Mouse (Mus musculus) liver, postnatal 0 days (tissue): ENCODE results near the gene Ttc28.

ENCODE experiments used
- CTCF ChIP-seq: sonication (generic); IDR thresholded peaks from 2 replicates; pipeline ENCODE4 v1.5.1; 2016; ENCODE audit warnings: antibody characterized with exemption, low read depth
- EP300 ChIP-seq: IDR thresholded peaks from 2 replicates; pipeline ENCODE4 v1.6.1; 2016; ENCODE audit warnings: antibody characterized with exemption, low read depth, mild to moderate bottlenecking

DNA sequence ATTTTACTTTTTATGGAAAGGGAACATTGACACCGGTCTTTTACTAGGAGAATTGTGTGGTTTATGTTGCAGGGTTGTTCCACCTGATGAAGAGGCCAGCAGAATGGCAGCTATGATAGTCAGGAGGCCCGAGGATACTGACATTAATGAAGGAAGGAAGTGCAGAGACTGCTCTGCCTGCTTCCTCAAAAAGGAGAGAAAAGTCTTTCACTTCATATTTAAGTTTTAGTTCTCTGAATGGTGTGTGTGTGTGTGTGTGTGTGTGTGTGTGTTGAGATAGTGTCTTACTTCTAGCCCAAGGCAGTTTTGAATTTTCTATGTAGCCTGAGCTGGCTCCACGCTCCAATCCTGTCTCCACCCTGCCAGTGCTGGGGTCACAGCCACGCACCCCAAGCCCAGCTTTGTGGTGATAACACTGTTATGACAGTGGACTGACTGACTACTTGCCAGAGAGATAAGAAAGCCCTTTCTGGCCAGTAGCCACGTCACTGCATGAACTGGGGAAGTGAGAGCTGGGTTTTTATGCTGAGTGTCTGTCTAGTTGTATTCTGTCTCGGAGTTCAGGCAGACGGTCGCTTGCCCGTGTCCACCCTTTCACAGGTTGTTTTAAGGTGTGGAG lies 90.7 kb downstream of the Ttc28 start:
- TF ChIP-seq CTCF (no peak), EP300 (no peak)
